In the genomic region with DNA sequence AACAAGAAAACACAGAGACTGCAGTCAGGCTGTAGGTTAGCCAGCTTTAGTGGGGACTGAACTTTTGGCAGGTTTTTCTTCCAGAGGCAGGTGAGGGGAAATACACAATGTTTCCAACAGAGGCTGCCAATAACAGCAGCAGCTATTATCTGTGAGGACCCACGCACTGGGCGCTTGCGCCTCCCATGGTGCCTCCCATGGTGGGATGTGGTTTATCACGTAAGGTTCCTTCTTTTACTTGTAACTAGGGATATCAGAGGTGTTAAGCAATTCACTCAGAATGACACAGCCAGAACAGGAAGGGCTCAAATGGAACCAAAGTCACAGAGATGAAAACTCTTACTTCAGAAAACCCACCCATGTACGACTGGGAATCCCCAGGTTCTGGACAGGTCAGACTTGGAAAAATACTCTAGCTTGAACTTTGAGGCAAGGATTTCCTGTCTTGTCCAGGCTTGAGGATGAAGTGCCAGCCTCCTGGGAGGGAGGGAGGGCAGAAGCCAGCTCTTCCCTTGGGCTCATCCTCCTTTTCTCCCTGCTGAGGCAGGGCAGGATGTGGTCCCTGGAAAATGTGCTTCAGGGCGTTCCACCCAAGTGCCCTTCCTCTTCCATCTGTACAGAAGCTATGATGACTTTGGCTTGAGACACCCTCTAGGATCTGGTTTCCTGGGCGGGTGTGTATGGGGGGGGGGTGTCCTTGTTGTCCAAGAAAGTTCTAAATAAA, we compare ENCODE assay signal across 8 mouse cellular contexts. TPM values are rescaled to one million over a fixed set of nuclear protein-coding genes. Genes with fewer than 3 reads are reported as not detected.
DNase-seq lines count a peak whose midpoint lies in the region; TF ChIP-seq lines count a peak whose summit lies in the region.

No protein-coding gene starts in this region.

- WGBS in thymus, adult 2 months, result 7% methylated on average over 7 of the region's 7 CpGs
- WGBS in limb, embryonic 10.5 days, result 48% methylated on average over 7 of the region's 7 CpGs

- no peaks in the 10 kb centered on the region for H3K27me3 ChIP-seq in thymus, adult 2 months (ENCODE audit: control insufficient read depth, insufficient read depth, low read length)
- H3K27me3 ChIP-seq in limb, embryonic 10.5 days (ENCODE audit: low read depth, poor library complexity, severe bottlenecking), result peaks cover 12% of the 10 kb centered on the region; the same call in 1 of the 2 replicates

- H3K9me3 ChIP-seq in limb, embryonic 10.5 days (replicated peaks), result no peaks in the 10 kb centered on the region

- H3K27ac ChIP-seq in thymus, adult 2 months (ENCODE audit: control insufficient read depth, insufficient read depth, low read length), result peak overlapping the region; percentile 78
- H3K27ac ChIP-seq in embryonic fibroblast, embryonic 13.5 days (ENCODE audit: insufficient read depth, low read length), result peak overlapping the region; percentile 68
- H3K27ac ChIP-seq in limb, embryonic 10.5 days, result peak overlapping the region; percentile 57

- no peak for DNase-seq in thymus, adult 2 months
- DNase-seq in thymus, adult 18-20 months, result no peak
- DNase-seq in limb, embryonic 10.5 days (ENCODE audit: low spot score), result no peak
- peak; percentile 22 to 34 for DNase-seq in natural killer cell, adult 2 months (ENCODE audit: low spot score in 2 of 2)
- no peak for DNase-seq in right cerebral cortex, postnatal 14 days
- DNase-seq in embryo, embryonic 11 days, result no peak
- DNase-seq in frontal cortex, postnatal 10 days (ENCODE audit: low spot score in 2 of 2), result no peak

- no peak for TF ChIP-seq CTCF in thymus, adult 2 months (IDR thresholded peaks at IDR 0.05; ENCODE audit: borderline replicate concordance, control insufficient read depth, extremely low read depth, insufficient read depth, low read length, poor library complexity)
- TF ChIP-seq CTCF in embryonic fibroblast, embryonic 13.5 days (IDR thresholded peaks at IDR 0.05; ENCODE audit: borderline replicate concordance, insufficient read depth, low read length), result no peak

- no peaks in the 10 kb centered on the region for H3K36me3 ChIP-seq in thymus, adult 2 months (ENCODE audit: control insufficient read depth, insufficient read depth, low read length)
- no peaks in the 10 kb centered on the region for H3K36me3 ChIP-seq in limb, embryonic 10.5 days

- no peak for TF ChIP-seq POLR2A in thymus, adult 2 months (IDR thresholded peaks at IDR 0.05; ENCODE audit: control insufficient read depth, extremely low read depth, insufficient read depth, low read length, poor library complexity)
- no peak for TF ChIP-seq POLR2A in embryonic fibroblast, embryonic 13.5 days (IDR thresholded peaks at IDR 0.05; ENCODE audit: low read depth, low read length)

- peaks cover 43% of the 10 kb centered on the region for H3K4me1 ChIP-seq in thymus, adult 2 months (replicated peaks; ENCODE audit: control insufficient read depth, insufficient read depth, low read length)
- H3K4me1 ChIP-seq in embryonic fibroblast, embryonic 13.5 days (ENCODE audit: control insufficient read depth, insufficient read depth, low read length), result peaks cover 30% of the 10 kb centered on the region
- peaks cover 54% of the 10 kb centered on the region for H3K4me1 ChIP-seq in limb, embryonic 10.5 days

- no peak overlapping the region for H3K4me3 ChIP-seq in thymus, adult 2 months (ENCODE audit: control insufficient read depth, insufficient read depth, low read length)
- H3K4me3 ChIP-seq in embryonic fibroblast, embryonic 13.5 days (ENCODE audit: insufficient read depth, low read length), result no peak overlapping the region
- no peak overlapping the region for H3K4me3 ChIP-seq in limb, embryonic 10.5 days

RNA-seq across cellular contexts. Expression of a gene that starts 12.8 kb away (rescaled TPM):
- 41.5 and 56.1 TPM in 2 replicates for polyA plus RNA-seq in thymus, adult 2 months (2012; rRNA removed)
- 170 and 246 TPM in 2 replicates for polyA plus RNA-seq in embryonic fibroblast, embryonic 13.5 days (2011; ENCODE audit: insufficient read length, low read depth, missing spikeins)
- polyA plus RNA-seq in limb, embryonic 10.5 days (2016; fragmentation: Nextera tagmentation; extraction: Ambion mirVana), result 22.5 and 33.2 TPM in 2 replicates

Comparison
In these comparisons a context has a peak if more than half of its experiments do, and no peak if none do; other contexts are left out.
1. DNase-seq: peak in natural killer cell, adult 2 months (2 of 2); none in thymus, adult 2 months (single experiment), thymus, adult 18-20 months (0 of 2), limb, embryonic 10.5 days (single experiment), right cerebral cortex, postnatal 14 days (single experiment), embryo, embryonic 11 days (single experiment) and frontal cortex, postnatal 10 days (0 of 2).
2. Peak in every context shown above with its lines, with median percentiles within 50 percentile points of each other: H3K27ac ChIP-seq.